Mouse (Mus musculus): ENCODE measurements around the gene Prnd.

Gene Prnd

DNA sequence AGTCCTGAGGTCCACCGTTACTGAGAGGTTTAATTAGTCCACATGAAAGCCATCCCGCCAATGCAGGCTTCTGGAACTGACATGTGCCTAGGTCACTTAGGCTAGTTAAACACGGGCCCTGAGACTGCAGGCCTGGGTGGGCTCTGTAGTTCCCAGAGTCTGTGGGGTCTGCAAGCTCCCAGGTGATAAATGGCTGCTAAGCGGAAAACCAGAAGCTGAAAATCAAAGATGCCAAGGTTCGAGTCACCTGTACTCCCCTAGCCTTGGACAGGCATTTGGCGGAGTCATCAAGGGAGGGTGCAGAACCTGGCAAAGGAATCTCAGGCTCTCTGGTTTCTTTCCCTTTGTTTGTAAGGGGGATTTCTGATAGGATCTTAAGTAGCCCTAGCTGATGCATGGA, 9.2 kb upstream of the Prnd start:
- DNase-seq = no peak

DNA sequence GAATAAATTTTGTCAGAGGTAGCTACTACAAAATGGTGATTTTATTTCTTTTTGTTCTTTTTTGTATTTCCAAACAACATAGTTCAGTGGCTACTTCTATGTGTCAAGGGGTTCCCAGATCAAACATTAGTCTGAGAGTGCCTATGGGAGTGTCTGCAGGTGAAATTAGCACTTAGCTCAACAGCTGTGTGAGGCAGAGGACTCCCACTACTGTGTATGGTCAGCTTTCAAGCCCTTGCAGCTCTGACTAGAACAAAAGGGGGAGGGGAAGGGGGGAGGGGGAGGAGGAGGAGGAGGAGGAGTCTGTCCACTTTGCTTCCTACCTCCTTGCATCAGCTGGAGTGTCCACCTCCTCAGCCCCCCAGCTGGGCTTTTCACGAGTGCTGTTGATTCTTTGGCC, 6.3 kb upstream of the Prnd start:
- DNase-seq = no peak

DNA sequence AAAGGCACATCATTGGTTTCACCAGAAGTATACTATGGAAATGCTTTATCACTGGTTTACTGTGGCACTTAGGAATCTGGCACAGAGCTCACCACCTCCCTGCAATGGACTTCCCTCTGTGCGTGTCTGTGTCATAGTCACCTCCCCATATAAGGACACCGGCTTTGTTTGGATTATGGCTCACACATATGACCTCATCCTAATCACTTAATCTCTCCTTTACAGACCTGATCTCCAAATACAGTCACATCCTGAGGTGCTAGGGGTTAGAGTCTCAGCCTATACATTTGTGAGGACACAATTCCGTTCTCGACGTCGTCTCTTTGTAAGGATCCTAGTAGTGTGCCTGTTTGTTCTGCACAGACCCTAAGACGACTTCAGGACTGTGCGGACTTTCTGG, 5.4 kb upstream of the Prnd start:
- DNase-seq = peak; percentile 0

- DNase-seq = no peak
These were observed 4.9 kb upstream of the Prnd start for GRCm38 (mm10) chr2:131945765-131946164.

GRCm38 (mm10) chr2:131946351-131946750, 4.3 kb upstream of the Prnd start:
- peak; percentile 0 for DNase-seq

DNA sequence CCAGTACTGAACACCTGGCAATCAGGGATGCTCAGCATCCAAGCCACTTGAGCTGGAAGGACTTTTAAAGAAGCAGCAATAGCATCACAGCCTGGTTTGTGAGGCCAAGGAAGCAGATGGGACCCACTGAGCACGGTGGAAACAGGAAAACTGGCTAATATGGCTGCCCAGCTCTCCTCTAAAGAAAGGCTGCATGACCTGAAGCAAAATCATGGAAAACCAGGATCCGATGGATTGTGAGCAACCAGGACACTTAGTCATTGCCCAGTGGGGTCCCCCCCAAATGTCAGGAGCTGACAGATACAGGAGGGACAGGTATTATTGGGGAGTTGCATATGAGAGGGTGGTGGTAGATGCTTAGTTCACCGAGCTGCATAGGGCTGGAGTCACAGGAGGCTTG, 2.5 kb upstream of the Prnd start:
- DNase-seq = peak; percentile 0

DNA sequence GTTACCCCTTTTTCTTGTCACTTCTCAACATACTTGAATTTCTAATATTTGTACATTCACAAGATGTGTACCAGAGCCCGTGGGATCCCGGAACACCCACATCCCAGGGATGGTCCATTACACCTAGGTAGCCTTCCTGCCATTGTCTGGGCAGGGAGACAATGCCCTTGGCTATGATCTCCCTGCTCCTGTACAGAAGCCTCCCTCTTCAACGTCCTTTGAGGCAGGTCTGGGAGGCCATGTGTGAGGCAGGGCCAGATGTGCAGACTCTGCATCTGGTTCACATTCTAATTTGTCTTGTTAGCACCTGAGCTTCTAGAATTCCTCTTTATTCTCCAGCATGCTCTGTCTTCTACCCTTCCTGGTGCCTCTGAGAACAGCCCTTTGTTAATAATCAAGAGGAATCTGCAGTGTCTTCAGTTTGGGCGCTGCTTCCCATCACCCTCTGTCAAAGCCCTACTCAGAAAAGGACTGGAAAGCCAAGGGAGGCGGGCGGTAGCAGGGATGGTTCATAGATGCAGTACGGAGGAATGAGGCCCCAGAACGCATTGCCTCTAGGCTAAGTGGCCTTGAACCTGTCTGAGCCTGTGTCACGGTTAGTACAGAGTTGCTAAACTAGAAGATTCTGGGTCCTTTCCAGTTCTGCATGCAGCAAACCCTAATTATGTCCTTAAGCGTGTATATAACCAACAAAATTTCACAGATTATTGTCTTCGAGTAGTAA, 1.6 kb upstream of the Prnd start:
- DNase-seq = peak; percentile 0

GRCm38 (mm10) chr2:131949767-131950597, 679 bp upstream of the Prnd start:
- peak; percentile 11 for DNase-seq

- peak; percentile 5 for DNase-seq
These were observed 1.8 kb downstream of the Prnd start for GRCm38 (mm10) chr2:131952456-131952855.

- DNase-seq = peak; percentile 40
These were observed 2.4 kb downstream of the Prnd start for GRCm38 (mm10) chr2:131952961-131953538.

DNA sequence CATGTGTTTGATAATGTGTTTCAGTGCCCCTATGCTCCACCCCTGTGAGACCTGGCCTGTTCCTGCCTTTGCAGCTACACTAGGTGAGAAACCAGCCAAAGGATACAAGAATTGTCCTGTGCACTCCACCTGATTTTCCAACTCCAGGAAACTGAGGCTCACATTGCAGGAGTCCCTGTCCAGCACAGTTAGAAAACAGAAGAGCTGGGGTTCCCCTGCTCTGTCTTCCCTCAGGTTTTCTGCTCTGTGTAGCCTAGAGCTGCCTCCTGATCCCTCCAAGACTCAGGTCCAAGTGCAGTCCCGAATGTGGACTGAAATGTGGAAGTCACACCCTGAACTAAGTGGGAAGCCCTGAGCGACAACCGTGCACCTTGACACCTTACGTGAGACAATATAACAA, 3.0 kb downstream of the Prnd start:
- peak; percentile 1 for DNase-seq

- DNase-seq = peak; percentile 17
These were observed 4.2 kb downstream of the Prnd start for GRCm38 (mm10) chr2:131954835-131955234.

GRCm38 (mm10) chr2:131955264-131955663, 4.6 kb downstream of the Prnd start:
- peak; percentile 9 for DNase-seq

DNA sequence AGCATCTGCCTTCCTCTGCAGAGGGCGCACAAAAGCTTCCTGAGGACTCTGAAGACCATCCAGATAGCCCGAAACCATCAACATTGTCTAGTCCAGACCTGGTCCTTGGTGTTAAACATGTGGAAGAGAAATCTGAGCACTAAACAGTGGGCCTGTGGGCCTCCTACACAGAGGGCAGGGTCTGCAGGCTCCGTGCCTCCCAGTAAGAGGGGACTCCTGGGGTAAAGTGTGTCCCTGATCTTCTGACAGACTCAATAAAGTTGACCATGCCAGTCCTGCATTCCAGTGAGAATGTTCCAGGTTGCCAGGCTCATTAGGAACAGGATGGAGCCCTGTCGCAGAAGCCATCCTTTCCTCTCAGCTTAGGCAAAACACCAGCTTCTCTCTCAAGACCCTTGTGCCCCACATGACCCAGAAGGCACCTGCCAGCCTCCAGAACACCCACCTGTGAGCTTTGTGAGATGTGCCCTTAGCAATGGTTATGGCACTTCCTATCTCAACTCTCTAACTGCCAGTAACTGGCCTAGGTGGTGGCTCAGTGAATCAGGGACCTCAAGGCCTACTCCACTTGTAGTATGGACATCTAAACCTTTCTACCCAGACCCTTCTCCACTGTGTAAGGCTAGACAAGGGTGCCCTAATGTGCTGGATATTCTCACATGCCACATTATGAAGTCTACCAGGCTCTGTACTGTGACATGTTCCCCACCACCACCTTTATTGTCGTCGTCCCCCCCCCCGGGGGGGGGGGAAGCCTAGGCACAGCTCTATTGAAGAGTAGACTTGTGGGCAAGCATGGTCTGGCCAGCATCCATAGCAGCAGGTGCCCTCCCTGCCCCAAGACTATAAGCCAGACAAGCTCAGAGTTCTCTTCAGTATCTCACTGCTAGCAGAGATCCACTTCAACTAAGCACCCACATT, 5.9 kb downstream of the Prnd start:
- DNase-seq = no peak

DNA sequence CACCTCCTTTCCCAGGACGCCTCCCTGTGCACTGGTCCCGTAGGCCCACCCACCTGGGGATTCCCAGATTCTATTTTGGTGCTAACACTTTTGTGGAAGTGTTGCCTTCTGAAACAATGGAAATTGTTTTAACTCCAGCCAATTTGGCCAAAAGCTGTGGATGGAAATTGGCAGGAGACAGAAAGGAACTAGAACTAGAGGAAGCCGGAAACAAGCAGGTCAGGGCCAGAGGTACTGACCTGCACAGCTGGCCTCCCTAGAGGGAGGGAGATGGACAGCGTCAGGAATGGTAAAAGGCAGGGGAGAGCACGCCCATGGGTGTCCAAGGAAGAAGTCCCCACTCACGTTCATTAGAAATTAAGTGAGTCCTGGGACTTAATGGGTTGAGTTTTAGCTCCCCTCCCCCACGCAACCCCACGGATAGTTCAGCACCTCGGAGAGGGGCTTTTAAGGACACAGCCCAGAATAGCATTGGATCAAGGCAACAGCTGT, 7.1 kb downstream of the Prnd start:
- no peak for DNase-seq

DNA sequence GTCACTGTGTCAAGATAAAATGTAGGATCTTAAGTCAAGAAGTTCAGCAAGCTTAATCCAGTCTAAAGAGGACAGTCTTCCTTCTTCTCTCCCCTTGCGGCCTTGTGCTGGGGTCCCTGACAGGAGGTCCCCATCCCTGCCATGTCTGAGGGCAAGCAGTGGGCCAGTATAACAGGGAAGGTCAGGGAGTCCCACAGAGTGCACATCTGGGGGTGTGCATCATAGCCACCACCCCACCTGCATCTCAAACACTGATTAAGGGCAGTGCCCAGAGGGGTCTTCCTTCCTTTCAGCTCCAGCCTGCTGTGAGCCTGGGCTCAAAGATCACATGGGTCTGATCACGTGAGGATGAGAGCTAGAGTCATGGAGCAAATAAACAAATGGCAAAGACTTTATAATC, 11.0 kb downstream of the Prnd start:
- DNase-seq = no peak

GRCm38 (mm10) chr2:131970597-131970996, 19.9 kb downstream of the Prnd start:
- DNase-seq = no peak

- DNase-seq = no peak
These were observed 20.4 kb downstream of the Prnd start for GRCm38 (mm10) chr2:131971098-131971497.

DNA sequence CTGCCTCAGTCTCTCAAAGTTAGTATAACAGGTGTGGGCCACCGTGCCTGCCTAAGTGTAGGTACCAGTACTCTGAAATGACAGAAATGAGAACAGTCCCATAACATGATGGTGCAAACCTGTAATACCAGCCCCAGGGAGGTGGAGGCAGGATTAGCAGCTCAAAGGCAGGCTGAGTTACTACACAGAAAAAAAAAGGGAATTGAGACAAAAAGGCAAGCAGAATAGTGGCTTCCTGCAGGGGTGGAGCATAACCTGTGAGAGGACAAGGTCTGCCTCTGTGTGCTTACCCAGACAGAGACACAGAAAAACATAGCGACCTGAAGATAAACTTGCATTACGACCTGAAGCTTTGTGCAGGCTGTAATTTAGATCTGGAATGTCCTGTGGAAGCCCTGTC, 26.0 kb downstream of the Prnd start:
- DNase-seq = no peak

DNA sequence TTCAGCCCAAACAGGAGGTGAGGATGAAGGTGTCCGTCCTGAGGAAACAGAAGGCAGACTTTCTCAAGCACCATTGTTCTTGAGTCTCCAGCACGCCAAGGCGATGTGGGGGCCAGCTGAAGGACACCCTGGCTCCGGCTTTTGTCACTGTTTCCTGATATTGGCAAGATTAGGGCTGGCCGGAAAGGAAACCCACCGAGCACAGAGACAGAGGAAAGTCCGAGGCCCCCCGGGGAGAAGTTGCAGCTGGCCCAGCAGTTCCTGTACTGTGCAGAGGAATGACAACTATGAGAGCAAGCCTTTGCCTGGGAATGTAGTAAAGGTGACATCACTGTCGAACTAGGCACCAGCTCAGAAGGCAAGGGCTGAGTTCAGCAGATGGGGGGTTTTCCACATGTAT, 30.2 kb downstream of the Prnd start:
- DNase-seq = peak; percentile 55

- DNase-seq = peak; percentile 26
These were observed 32.0 kb downstream of the Prnd start for GRCm38 (mm10) chr2:131982546-131983196.

DNA sequence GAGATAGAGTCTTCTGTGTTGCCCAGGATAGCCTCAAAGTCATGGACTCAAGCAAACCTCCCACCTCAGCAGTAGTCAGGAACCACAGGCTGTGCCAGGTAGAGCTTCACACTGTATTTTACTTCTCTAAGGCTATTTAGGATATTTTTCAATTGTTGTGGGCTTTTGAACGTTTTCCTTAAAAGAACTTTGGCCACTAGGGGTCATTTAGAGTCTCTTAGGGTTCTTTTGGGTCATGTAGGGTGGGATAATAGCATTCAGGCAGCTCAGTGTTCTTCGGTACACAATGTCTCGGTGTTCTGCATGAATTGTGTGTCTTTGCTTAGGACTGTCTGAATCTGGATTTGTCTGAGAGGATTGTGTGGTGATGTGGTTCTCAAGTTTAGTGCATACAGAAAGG, 37.3 kb downstream of the Prnd start:
- DNase-seq = no peak

Data from kidney, adult 11 months (tissue).